Mouse (Mus musculus): Measurements from ENCODE around the gene 2610507B11Rik.
"Not testable (repeated sequence)": the region's sequence is repeated elsewhere in the genome, so short reads cannot be mapped to it uniquely, and the experiment has no call there.

2610507B11Rik gene

DNA sequence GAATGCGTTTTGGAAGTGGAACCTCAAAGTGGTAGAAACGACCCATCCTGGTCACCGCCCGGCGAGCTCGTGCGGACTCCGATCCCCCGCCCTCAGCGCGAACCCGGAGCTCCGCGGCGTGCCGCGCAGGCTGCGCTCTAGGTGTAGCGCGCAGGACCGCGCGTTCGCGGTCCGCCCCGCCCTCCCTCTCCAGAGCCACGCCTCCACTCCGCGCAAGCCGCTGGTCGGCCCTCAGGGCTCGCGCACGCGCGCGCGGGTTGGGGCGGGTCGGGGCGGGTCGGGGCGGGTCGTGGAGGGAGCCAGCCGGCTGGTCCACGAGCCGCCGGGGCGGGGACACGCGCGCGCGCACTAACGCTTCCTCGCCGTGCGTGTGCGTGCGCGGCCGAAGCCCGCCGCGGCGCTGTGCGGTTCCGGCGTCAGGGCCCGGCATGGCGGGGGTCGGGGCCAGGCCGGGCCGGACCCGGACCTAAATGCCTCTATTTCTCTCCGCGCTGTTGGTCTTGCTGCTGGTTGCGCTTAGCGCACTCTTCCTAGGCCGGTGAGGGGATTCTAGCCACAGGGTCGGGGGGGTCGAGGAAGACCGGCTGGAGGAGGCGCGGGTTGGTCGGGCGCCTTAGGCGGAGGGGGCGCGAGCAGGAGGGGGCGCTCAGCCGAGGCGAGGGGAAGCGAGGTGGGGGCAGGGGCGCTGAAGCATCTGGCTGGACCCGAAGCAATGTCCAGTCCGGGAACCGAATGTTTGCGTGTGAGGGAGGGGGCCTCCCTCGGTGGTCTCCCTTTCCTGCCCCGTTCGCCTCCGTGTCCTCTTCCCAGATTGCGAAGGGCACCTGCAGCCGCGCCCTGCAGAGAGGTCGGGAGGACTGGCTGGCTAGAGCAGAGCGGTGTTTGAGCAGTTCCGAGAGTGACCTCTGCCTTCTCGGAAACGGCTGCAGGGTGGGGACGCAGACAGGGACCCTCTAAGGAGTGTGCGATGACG, at the start of gene 2610507B11Rik:
Gene 2610507B11Rik, plus strand, starts transcription at position 373 of the 973 bp plus-strand sequence.
- DNase-seq (ENCODE audit: low read depth, low spot score), result peak; percentile 98

DNA sequence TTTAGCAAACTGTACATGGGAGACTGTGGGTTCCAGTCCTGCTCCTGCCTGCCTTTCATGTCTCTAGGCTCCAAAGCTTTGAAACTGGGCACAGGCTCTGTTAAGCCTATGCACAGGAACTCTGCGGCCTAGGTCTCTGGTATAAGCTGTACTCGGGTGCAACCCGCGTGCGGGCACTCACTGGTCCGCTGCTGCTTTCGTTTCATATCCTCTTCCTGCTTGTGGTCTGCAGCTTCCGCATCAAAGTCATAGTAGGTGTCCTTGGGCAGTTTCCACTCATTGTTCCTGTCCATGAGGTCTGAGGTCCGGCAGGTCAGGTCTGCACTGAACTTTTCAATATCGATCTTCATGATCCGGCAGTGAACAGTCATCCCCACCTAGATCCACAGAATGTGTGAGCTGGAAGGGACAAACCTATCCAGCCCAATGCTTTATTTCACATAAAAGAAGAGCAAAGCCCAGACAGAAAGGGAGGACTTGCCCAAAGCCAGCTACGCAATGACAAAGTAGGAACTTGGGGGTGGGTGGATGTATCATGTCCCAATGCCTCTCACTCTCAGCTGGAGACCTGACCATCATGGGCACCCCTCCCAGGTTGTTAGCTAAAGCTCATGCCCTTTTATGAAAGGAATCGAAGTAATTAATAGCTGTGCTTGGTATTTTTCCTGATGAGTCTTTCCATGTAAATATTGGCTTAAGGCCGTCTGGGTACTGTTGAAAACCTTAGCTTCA, 48.3 kb upstream of the 2610507B11Rik start:
- no peak for DNase-seq (ENCODE audit: low read depth, low spot score)

DNA sequence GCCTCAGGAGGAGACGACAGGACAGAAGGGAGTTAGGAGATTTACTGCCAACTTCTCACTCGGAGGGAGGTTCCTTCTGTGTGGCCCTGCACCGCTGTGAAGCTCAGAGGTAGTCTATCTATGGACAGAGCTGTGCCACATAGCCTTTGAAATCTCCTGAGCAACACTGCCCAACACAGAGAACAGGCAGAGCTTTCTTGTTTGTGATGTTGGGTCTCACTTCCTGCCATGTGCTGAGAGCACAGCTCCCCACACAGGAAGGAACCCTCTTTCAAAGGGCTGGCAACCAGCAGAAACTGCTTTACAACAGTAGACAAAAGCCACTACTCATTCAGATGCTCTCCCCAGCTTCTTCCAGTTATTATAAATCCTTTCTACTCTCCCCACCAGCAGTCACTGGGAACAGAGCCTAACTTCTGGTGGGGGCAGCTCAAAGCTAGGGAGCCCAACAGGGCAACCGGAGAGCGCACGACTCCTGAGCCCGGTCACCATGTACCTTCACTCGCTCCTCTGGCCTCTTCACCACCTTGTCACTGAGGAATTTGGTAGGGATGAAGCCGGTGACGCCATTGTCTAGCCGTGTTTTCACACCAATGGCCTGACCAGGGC, 45.7 kb upstream of the 2610507B11Rik start:
- DNase-seq (ENCODE audit: low read depth, low spot score), result peak; percentile 72

DNA sequence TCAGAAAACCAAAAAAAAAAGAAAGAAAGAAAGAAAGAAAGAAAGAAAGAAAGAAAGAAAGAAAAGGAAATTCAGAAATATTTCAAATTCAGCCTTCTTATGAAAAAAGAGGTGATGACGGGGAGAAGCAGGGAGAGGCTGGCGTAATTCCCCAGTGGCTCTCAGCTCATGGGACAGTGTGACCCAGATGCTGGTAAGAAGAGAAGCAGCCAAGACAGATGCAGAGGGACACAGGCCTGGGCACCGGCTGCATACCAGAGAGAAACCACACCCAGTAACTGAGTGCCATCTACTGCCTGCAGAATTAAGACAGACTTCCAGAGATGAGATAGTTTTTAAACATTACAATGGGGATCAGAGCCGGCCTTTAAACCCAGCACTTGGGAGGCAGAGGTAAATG, 38.0 kb upstream of the 2610507B11Rik start:
- no peak for DNase-seq (ENCODE audit: low read depth, low spot score)

DNA sequence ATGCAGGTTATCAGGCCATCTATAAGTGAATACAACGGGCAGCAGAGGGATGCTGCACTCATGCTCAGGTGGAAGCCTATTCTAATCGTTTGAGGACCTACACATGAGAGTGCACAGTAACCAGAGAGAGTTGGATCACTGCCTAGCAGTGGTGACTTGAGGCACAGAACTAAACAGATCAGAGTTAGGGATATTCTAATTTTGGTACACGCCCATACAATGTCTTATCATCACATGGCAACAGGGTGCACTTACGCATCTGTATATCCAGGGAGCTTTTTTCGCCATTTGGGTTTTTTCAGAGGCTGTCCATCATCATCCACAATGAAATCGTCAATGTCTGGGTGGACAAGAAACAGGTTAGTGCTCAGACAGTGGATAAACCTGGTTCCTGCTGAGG, 30.0 kb upstream of the 2610507B11Rik start:
- no peak for DNase-seq (ENCODE audit: low read depth, low spot score)

DNA sequence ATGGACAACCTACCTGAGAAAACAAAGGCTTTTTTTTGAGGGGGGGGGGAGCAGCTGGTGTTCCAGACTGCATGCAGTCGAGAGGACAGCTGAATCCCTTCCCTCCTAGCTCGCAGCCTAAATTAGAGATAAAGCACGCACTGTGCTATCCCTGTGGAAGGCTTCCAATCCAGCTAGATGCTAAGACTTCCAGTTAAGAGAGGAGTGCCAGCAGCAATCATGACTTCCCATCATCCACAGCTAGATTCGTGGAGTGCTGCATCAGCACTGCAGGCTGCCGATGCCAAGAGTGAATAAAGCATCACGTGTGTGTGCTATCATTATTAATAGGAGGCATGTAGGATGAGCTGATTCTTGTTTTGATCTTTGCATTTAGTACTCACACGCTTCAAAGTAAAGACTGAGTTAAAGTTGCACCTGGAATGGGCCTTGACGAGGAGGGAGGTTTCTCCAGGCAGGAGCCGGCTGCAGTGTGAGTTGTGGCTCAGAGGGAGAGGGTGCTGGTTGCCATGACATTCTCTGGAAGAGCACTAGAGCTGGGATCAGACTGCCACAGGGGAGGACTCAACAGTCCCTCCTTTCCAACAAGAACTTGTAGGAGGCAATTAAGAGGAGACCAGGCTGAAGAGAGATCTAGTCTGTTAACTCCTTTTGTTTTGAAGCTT, 21.2 kb upstream of the 2610507B11Rik start:
- peak; percentile 90 for DNase-seq (ENCODE audit: low read depth, low spot score)

DNA sequence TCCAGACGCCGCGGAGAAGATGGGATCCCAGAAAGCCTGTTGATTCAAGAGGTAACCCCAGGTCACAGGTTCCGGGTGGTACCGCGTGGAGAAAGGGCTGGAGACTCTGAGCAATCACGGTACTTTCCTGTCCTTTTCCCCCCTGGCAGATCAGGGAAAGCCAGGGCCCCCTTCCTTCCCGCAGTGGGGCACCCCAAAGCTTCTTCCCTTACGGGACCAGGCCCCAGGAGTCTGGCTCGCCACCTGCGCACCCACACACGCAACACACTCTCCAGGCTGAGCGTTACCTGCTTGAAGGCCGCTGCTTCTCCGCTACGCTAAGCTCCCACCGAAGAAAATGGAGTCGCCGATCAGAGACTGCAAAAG, 16.3 kb upstream of the 2610507B11Rik start:
- DNase-seq (ENCODE audit: low read depth, low spot score), result no peak

DNA sequence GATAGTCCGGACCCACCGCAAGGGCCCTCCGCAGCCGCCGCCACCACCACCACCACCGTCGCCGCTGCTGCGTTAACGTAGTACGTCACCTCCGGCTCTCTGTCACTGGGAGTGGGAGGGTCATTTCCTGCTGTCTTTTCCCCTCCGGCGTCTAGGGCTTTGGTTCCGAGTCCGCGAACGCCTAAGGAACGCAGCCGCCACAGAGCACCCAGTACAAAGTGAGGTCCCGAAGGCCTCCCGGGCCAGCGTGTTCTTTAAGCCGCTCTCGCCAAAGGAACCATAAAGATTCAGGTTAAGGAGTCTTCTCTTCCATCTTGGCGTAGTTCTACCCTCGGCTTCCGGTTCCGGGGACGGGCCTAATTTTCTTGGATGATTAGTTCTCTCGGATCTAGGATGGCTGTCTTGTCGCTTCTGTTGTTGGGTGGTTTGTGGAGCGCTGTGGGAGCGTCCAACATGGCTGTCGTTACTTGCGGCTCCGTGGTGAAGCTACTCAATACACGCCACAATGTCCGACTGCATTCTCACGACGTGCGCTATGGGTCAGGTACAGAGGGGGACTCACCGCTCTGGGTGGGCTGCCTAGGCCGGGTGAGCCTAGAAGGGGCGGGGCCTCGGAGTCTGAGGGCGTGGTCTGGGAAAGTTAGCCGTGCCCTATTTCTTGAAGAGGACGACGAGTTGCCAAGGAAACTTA, 15.8 kb upstream of the 2610507B11Rik start, which contains the start of the genes Sdf2 and Supt6:
Gene Sdf2, plus strand, starts transcription at position 120 of the 691 bp plus-strand sequence.
Gene Supt6, minus strand, starts transcription at position 361 of the 691 bp plus-strand sequence.
- peak; percentile 95 for DNase-seq (ENCODE audit: low read depth, low spot score)

DNA sequence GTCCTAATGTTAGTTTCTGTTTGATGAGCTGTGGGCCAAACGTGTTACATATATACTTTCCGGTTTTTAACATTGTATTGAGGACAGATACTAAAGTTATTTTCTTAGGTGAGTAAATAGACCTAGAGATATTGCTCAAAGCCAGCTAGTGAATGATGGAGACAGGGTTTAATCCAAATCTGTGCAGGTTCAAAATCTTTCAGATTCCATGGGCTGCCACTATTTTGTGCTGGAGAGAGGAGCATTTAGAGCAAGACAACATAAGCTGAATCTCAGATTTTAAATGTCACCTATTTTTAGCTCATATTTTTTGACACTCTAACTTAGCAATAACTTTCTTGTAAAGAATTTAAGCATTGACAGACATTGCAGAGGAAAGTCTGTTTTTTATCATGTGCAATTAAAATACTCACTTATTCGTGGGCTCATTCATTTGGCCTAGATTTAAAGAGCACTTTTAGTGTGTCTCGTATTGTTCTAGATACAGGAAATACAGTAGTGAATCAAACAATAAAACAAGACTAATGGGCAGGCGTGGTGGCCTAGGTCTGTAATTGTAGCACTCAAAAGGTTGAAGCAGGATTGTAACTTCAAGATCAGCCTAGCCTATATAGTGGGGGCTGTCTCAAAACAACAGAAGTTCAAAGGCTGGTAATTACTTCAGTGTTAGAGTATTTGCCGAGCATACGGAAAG, 15.1 kb upstream of the 2610507B11Rik start:
- no peak for DNase-seq (ENCODE audit: low read depth, low spot score)

DNA sequence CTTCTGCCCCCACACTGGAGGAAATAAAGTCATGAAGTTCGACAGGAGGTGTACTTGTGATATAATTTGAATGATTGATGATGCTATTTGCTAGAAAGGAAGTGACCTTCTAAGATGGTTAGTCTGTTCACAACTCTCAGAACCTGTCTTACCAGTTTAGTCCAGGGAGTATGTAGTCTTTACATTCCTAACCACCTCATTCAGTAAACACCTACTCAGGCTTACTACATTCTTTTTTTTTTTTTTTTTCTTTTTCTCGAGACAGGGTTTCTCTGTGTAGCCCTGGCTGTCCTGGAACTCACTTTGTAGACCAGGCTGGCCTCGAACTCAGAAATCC, 14.6 kb upstream of the 2610507B11Rik start:
- no peak for DNase-seq (ENCODE audit: low read depth, low spot score)

DNA sequence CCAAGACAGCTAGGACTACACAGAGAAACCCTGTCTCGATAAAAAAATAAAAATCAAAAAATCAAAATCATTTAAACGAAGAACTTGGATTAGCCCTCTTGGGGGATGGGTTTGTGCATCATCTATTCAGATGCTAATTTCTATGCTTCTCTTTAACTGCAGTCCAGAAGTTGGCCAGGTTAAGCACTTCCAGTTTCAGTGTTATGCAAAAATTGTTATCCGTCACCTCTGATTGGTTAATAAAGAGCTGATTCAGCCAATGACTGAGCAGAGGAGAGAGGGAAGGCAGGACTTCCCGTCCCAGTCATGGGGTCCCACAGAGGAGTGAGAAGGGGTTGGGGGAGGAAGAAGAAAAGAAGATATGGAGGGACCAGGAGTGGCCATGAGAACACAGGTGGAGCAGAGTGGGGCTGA, 13.8 kb upstream of the 2610507B11Rik start:
- no peak for DNase-seq (ENCODE audit: low read depth, low spot score)

DNA sequence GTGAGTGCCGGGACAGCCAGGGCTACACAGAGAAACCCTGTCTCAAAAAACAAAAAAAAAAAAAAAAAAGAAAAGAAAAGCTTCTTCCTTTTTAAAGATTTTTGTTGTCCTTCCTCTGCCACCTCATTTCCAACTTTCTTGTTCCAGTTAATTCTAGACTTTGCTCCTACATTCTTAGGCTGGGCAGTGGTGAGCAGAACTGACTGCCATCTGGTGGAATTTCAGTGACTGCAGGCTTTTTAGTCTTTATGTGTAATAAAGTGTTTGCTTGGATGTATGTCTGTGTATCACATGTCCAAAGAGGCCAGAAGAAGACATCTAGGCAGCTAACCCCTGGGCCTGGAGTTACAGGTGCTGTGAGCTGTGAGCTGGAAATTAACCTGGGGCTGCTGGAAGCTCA, 4.9 kb upstream of the 2610507B11Rik start:
- no peak for DNase-seq (ENCODE audit: low read depth, low spot score)

DNA sequence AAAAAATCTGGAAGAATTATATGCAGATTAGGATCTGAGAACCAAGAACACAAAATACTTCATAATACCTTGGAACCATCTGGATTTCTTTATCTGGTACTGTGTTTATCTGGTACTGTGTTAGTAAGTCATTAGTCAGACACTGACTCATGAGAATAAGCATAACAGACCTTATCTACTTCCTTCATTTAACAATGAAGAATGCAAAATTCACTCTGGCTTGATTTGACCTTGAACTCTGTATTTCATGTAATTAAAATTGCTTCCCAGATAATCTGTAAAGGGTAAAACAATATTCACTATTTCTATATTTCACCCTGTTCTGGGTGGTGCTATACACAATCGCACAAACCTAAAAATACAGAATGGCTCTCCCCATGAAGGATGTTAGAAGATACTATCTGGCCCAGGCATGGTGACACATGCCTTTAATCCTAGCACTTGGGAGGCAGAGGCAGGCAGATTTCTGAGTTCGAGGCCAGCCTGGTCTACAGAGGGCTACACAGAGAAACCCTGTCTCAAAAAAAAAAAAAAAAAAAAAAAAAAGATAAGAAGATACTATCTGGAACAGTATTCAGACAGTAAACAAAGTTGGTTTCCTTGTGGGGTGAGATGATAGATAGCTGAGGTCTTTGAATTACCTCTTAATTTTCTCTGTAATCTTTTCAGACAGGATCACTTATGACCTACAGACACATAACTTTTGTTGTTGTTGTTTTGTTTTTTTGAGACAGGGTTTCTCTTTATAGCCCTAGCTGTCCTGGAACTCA, 878 bp upstream of the 2610507B11Rik start:
- no peak for DNase-seq (ENCODE audit: low read depth, low spot score)

DNA sequence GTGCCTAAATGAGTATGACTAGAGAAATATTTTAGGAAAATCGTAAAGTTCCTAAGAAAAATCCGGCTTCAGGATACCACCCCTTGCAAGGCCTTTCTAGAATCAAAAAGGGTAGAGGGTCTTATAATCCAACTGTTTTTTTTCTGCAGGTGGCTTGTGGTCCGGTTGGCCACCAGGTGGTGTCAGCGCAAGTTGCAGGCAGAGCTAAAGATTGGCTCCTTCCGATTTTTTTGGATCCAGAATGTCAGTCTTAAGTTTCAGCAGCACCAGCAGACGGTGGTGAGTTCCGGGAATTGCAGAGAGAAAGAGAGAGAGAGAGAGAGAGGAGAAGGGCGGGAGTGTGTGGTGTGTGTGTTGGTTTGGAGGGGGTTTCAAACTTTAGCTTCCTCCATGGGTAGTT, 998 bp downstream of the 2610507B11Rik start:
- peak; percentile 86 for DNase-seq (ENCODE audit: low read depth, low spot score)

DNA sequence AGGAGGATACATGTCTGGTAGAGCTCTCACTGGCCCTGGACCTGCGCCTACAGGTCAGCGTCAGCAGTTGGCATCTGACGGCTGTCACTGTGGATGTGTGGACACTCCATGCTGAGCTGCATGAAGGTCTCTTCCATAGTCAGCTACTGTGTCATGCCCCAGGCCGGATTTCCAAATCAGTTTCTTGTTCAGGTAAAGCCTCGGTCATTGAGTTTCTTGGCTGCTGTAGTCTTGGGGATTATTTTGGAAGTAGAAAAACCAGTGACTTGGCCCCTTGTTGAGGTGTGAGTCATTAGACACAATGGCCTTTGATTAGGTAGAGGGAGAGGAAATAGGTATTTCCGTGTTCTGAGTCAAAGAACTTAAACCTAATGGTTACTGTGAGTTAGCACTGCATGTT, 4.0 kb downstream of the 2610507B11Rik start:
- DNase-seq (ENCODE audit: low read depth, low spot score), result no peak

DNA sequence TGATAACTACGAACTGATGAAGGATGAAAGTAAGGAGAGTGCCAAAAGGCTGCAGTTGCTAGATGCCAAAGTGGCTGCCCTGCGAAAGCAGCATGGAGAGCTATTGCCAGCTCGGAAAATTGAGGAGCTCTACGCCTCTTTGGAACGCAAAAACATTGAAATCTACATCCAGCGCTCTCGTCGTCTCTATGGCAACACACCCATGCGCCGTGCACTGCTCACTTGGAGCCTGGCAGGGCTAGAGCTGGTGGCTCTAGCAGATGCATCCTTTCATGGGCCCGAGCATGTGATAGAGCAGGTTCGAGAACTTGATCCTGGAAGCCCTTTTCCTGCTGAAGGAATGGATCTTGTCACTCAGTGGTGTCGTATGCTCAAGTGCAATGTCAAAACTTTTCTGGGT, 10.4 kb downstream of the 2610507B11Rik start:
- DNase-seq (ENCODE audit: low read depth, low spot score), result peak; percentile 85

DNA sequence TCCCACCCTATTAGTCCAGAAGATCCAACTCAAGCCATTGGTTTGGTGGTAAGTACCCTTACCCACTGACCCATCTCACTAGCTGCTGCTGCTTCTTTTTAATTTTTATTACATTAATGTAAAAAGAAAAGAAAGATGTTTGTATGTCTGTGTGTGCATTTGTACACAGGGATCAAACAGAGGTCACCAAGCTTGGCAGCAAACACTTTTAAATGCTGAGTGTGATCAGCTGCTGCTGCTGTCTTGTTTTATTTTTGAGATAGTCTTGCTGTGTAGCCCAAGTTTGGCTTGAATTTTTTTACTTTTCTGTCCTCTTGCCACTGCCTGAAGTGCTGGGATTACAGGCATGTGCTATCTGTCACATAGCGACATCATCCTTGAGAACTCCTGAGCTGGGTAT, 14.0 kb downstream of the 2610507B11Rik start:
- no peak for DNase-seq (ENCODE audit: low read depth, low spot score)

DNA sequence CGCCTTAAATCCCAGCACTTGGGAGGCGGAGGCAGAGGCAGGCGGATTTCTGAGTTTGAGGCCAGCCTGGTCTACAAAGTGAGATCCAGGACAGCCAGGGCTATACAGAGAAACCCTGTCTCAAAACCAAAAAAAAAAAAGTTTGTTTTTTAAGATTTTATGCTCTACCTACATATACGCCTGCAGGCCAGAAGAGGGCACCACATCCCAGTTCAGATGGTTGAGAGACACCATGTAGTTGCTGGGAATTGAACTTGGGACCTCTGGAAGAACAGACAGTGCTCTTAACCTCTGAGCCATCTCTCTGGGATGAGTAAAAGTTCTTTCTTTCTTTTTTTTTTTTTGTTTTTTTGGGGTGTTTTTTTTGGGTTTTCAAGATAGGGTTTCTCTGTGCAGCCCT, 14.6 kb downstream of the 2610507B11Rik start:
- not testable (repeated sequence) for DNase-seq (ENCODE audit: low read depth, low spot score)

DNA sequence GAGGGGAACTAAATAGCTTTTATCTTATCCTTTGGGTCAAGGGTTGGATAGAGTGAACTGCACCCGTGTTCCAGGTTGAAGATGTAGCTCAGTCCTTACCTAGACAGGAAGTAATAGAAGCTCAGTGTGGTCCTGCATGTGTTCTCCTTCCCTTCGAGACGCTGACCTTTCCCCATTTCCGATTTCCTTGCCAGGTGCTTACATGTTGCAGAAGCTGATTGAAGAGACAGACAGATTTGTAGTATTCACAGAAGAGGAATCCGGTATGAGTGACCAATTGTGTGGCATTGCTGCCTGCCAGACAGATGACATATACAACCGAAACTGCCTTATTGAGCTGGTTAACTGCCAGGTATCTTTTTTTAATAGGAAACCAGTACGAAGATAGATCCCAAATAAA, 17.3 kb downstream of the 2610507B11Rik start:
- no peak for DNase-seq (ENCODE audit: low read depth, low spot score)

DNA sequence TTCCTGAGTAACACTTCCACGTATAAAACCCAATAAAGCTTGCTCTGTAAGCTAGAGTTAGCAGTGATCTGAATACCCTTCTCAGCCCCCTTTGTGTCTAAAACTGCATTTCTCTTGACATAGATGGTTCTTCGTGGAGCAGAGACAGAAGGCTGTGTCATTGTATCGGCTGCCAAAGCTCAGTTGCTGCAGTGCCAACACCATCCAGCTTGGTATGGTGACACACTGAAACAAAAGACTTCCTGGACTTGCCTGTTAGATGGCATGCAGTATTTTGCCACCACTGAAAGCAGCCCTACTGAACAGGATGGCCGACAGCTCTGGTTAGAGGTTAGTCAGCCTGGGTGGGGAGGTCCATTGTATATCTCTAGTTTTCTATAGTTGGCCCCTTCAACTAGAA, 18.0 kb downstream of the 2610507B11Rik start:
- DNase-seq (ENCODE audit: low read depth, low spot score), result peak; percentile 50
